Mouse (Mus musculus): ENCODE data around the gene Prss22. TPM values are rescaled to one million over a fixed set of nuclear protein-coding genes. Genes with fewer than 3 reads are reported as not detected.
"Not testable (repeated sequence)": the region's sequence is repeated elsewhere in the genome, so short reads cannot be mapped to it uniquely, and the experiment has no call there.

The Prss22 gene
- polyA plus RNA-seq, 1 experiment from 2014 or later, result not detected

DNA sequence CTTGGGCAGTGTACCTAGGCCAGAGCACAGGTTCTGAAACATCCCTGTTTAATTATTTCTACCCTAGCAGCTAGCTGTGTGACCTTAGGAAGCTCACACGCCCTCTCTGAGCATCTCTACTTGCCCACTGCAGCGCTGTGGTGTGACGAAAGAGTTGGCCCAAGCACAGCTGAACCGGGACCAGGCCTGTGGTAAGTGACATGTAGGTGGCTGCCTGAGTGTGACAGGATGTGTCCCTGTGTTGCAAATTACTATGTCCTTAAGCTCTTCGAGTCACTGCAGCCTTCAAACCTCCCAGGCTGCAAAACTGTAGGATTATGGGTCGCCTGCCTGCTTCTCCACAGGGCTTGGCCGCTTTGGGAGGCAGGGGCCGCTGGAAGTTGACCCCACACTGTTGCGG, 26.6 kb downstream of the Prss22 start:
- no peaks in the 10 kb centered on the region for H3K9me3 ChIP-seq (replicated peaks)
- no peaks in the 10 kb centered on the region for H3K27me3 ChIP-seq
- no peak overlapping the region for H3K4me3 ChIP-seq (replicated peaks)
- no peak overlapping the region for H3K27ac ChIP-seq (replicated peaks)
- no peak overlapping the region for H3K9ac ChIP-seq
- 69% methylated on average over 9 of the region's 9 CpGs for WGBS (ENCODE audit: insufficient replicate concordance)
- no peaks in the 10 kb centered on the region for H3K36me3 ChIP-seq (replicated peaks)
- H3K4me2 ChIP-seq, result no peak overlapping the region
- no peak for ATAC-seq (ENCODE audit: insufficient read depth)
- H3K4me1 ChIP-seq (replicated peaks), result no peaks in the 10 kb centered on the region

DNA sequence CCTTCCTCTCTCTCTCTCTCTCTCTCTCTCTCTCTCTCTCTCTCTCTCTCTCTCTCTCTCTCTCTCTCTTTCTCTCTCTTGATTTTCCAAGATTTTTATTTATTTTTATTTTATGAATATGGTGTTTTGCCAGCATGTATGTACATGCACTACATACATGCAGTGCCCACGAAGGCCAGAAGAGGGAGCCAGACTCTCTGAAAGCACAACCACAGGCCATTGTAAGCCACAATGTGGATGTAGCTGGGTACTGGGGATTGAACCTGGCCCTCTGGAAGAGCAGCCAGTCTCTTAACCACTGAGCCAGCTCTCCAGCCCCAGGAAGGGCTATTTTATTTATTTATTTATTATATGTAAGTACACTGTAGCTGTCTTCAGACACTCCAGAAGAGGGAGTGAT, 28.7 kb downstream of the Prss22 start:
- H3K4me3 ChIP-seq (replicated peaks), result no peak overlapping the region
- H3K4me2 ChIP-seq, result no peak overlapping the region
- no peaks in the 10 kb centered on the region for H3K27me3 ChIP-seq
- no peak for ATAC-seq (ENCODE audit: insufficient read depth)
- no peaks in the 10 kb centered on the region for H3K9me3 ChIP-seq (replicated peaks)
- H3K9ac ChIP-seq, result no peak overlapping the region
- H3K4me1 ChIP-seq (replicated peaks), result no peaks in the 10 kb centered on the region
- no peak overlapping the region for H3K27ac ChIP-seq (replicated peaks)
- no peaks in the 10 kb centered on the region for H3K36me3 ChIP-seq (replicated peaks)
- 0% methylated on average over 1 of the region's 1 CpGs for WGBS (ENCODE audit: insufficient replicate concordance)

DNA sequence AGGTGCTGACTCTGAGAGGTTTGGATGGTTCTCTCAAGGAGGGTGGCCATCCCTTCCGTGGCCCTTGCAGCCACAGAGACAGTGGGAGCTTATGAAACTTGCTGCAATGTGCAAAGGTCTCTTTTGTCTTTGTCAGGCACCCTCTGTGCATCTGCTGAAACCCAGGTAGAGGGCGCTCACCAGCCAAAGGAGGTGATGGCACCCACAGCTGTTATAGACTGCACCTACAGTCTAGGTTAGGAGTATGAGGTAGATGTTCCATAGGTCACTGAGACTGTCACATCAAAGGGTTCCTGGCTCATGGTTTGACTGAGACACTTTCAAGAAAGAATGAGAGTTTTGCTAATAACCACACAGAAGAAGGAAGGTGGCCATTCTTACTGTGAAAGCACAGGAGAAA, 29.1 kb downstream of the Prss22 start:
- Histone ChIP-seq H3K27me3 (no peaks in the 10 kb centered on the region), H3K4me2 (no peak overlapping the region), H3K9ac (no peak overlapping the region), H3K9me3 (replicated peaks) (no peaks in the 10 kb centered on the region), H3K4me3 (replicated peaks) (no peak overlapping the region), H3K36me3 (replicated peaks) (no peaks in the 10 kb centered on the region), H3K27ac (replicated peaks) (no peak overlapping the region), H3K4me1 (replicated peaks) (no peaks in the 10 kb centered on the region)
- ATAC-seq (ENCODE audit: insufficient read depth), result no peak
- WGBS (ENCODE audit: insufficient replicate concordance), result 25% methylated on average over 2 of the region's 2 CpGs

DNA sequence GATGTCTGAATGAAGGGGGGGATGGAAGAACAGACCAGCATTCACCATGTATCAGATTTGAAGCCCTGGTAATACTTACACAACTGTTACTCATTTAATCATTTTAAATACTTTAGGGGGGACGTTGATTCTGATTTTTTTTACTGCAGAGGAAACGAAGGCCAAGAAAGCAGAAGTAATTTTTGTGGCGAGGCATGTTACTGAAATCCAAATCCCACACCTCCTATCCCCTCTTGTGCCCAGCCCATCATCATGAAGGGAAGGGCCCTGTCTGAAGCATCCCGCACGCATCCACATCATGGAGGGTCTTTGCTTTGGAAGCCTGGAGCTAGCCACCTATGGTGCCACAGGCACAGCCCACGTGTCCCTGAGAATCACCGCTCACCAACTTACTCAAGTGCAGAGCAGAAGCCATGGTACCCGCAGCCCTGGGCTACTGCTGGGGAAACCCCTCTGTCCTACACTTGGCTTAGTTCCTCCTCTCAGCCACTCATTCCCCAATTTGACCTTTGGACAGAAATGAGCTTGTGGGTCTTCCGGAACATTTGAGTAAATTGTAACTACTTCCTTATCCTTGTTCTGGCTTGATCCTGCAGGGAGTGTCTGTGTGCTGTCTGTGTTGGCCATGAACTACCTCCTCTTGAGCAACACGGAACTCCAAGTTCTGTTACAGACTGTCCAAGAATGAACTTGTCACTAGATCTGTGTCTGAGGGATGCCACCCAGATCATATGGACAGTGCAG, 31.1 kb downstream of the Prss22 start:
- WGBS (ENCODE audit: insufficient replicate concordance), result 38% methylated on average over 10 of the region's 10 CpGs
- no peak overlapping the region for H3K27ac ChIP-seq (replicated peaks)
- H3K27me3 ChIP-seq, result no peaks in the 10 kb centered on the region
- no peaks in the 10 kb centered on the region for H3K36me3 ChIP-seq (replicated peaks)
- H3K9me3 ChIP-seq (replicated peaks), result no peaks in the 10 kb centered on the region
- H3K4me2 ChIP-seq, result no peak overlapping the region
- peak; percentile 62 for ATAC-seq (ENCODE audit: insufficient read depth)
- no peak overlapping the region for H3K9ac ChIP-seq
- no peak overlapping the region for H3K4me3 ChIP-seq (replicated peaks)
- H3K4me1 ChIP-seq (replicated peaks), result no peaks in the 10 kb centered on the region

DNA sequence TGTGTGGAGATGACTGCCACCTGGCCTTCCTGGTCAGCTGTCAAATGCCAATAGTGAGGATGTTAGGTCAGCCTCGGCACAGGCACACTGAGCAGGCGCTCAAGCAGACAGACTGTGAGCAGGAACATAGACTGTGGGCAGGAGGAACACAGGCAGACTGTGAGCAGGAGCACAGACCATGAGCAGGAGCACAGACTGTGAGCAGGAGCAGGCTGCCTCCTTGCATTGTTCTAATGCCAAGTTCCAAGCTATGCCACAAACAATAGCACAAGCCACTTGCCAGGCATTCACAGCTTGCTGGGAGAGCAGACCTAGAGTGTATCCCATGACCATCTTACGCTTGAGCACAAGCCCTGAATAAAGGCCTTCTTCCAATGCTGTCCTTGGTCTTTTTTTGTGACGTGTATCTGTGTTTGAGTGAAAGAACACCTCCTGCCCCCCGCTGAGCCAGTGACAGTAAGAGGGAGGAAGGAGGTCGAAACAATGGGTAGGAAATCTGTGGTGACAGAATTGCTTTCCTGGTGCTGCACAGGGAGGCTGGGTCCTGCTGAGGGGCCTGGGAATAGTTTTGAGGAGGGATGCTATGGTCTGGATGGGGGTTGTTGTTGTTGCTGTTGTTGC, 32.0 kb downstream of the Prss22 start:
- no peaks in the 10 kb centered on the region for H3K9me3 ChIP-seq (replicated peaks)
- H3K4me2 ChIP-seq, result no peak overlapping the region
- no peak overlapping the region for H3K9ac ChIP-seq
- WGBS (ENCODE audit: insufficient replicate concordance), result 39% methylated on average over 6 of the region's 6 CpGs
- H3K4me3 ChIP-seq (replicated peaks), result no peak overlapping the region
- H3K4me1 ChIP-seq (replicated peaks), result no peaks in the 10 kb centered on the region
- no peak overlapping the region for H3K27ac ChIP-seq (replicated peaks)
- H3K27me3 ChIP-seq, result no peaks in the 10 kb centered on the region
- H3K36me3 ChIP-seq (replicated peaks), result no peaks in the 10 kb centered on the region
- no peak for ATAC-seq (ENCODE audit: insufficient read depth)

DNA sequence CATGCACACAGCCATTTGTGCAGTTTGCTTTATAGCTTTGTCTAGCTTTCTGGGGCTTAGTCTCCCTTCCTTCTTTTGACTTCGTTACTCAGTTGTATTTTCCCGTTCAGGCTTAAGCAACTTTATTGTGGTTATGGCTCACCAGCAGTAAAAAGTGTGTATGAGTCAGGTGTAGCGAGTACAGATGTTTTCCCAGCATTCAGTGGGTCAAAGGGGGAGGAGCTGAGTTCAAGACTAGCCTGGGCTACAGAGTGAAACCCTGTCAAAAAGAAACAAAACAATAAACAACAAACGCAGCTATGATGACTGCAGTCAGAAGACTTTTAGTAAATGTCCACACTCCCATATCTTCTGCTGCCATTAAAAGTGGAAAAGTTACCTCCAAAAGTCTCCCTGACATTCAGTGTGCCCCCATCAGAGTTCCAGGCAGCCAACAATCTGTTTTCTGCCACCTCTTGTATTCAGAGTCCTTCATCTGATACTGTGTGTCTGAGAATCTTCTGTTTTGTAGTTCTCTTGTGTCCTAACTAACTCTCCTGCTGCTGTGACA, 36.3 kb downstream of the Prss22 start:
- no peak overlapping the region for H3K4me3 ChIP-seq (replicated peaks)
- H3K36me3 ChIP-seq (replicated peaks), result no peaks in the 10 kb centered on the region
- WGBS (ENCODE audit: insufficient replicate concordance), result 49% methylated on average over 4 of the region's 4 CpGs
- H3K27ac ChIP-seq (replicated peaks), result no peak overlapping the region
- no peaks in the 10 kb centered on the region for H3K4me1 ChIP-seq (replicated peaks)
- no peak for ATAC-seq (ENCODE audit: insufficient read depth)
- H3K4me2 ChIP-seq, result no peak overlapping the region
- no peak overlapping the region for H3K9ac ChIP-seq
- H3K27me3 ChIP-seq, result peaks cover 6% of the 10 kb centered on the region; the same call in 1 of the 2 replicates
- no peaks in the 10 kb centered on the region for H3K9me3 ChIP-seq (replicated peaks)

DNA sequence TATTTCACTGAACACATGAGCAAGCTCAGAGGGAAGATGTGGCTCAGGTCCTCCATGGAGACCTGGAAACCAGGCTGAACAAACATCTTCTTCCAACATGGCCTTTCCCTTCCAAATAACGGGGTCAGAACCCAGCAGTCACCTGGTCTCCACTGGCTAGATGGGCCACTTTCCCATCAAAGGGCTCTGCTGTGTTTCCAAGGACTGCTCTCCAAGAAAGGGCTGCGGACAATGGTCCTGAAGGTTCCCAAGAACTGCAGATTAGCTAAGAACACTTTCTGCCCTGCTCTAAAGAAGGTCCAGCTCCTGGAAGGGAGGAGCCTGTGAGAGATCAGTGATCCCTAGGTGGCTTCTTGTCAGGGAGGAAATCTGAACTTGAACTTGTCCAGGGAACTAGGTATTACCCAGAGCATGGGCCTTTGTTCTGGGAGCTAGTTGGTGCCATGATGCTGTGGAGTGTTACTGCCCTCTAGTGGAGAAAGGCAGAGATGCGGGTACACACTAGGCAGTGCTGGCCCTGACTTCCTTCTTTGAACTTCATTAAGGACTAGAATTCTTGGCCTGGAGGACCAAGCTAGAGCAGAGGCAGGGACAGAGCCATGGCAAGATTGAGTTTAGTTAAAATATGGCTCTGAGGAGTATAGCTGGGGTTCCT, 37.7 kb downstream of the Prss22 start:
- no peak overlapping the region for H3K27ac ChIP-seq (replicated peaks)
- H3K9ac ChIP-seq, result no peak overlapping the region
- no peak for ATAC-seq (ENCODE audit: insufficient read depth)
- peaks cover 6% of the 10 kb centered on the region; the same call in 1 of the 2 replicates for H3K27me3 ChIP-seq
- H3K36me3 ChIP-seq (replicated peaks), result no peaks in the 10 kb centered on the region
- H3K9me3 ChIP-seq (replicated peaks), result no peaks in the 10 kb centered on the region
- 31% methylated on average over 3 of the region's 3 CpGs for WGBS (ENCODE audit: insufficient replicate concordance)
- no peak overlapping the region for H3K4me2 ChIP-seq
- no peak overlapping the region for H3K4me3 ChIP-seq (replicated peaks)
- no peaks in the 10 kb centered on the region for H3K4me1 ChIP-seq (replicated peaks)

DNA sequence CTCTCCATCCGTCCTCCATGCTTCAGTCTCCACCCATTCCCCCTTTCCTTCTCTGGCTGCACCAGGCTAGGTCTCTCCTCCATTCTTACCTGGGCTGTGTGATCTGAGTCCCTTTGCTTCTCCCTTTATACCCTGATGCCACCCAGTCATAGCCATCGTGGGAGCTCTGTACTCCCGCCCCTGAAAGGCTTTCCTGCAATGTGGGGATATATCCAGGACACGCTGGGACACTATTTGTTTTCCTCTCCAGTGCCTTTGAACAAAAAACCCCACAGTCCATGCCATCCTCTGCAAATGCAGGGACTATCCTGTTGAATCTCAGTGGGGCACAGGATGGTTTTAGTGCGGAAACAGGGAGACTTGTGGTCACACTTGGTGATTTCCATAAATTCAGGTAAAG, 42.7 kb downstream of the Prss22 start, which contains the start of gene Sbpl:
TSS of gene Sbpl (minus strand) at position 101 of the 400 bp plus-strand sequence.
- peaks cover 6% of the 10 kb centered on the region; the same call in 1 of the 2 replicates for H3K27me3 ChIP-seq
- 58% methylated on average over 5 of the region's 5 CpGs for WGBS (ENCODE audit: insufficient replicate concordance)
- H3K27ac ChIP-seq (replicated peaks), result no peak within 1 kb of the TSS
- H3K9ac ChIP-seq, result no peak within 1 kb of the TSS
- no peak for ATAC-seq (ENCODE audit: insufficient read depth)
- H3K9me3 ChIP-seq (replicated peaks), result no peaks in the 10 kb centered on the region
- H3K36me3 ChIP-seq (replicated peaks), result no peaks in the 10 kb centered on the region
- no peak within 1 kb of the TSS for H3K4me3 ChIP-seq (replicated peaks)
- H3K4me2 ChIP-seq, result no peak within 1 kb of the TSS
- H3K4me1 ChIP-seq (replicated peaks), result no peaks in the 10 kb centered on the region

DNA sequence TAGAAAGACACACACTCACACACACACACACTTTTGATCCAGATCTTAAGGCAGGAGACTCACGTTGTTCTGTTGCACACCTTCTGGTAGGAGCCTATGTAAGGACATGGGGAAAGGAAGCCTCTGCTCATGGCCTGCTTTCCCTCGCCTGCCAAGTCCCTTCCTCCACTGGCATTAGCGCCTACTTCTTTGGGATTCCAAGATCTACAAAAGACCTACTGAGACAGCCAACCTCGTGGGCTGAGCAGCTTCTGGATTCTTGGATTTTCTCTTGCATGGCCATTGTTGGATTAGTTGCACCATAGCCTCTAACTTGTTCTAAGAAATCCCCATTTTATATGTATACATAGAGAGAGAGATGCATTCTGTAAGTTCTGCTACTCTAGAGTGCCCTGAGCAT, 47.1 kb downstream of the Prss22 start:
- H3K4me1 ChIP-seq (replicated peaks); H3K27me3 ChIP-seq; H3K4me3 ChIP-seq (replicated peaks); H3K9me3 ChIP-seq (replicated peaks); H3K36me3 ChIP-seq (replicated peaks); H3K9ac ChIP-seq; H3K4me2 ChIP-seq; H3K27ac ChIP-seq (replicated peaks); ATAC-seq (ENCODE audit: insufficient read depth): not testable (repeated sequence)
- 46% methylated on average over 4 of the region's 4 CpGs for WGBS (ENCODE audit: insufficient replicate concordance)

DNA sequence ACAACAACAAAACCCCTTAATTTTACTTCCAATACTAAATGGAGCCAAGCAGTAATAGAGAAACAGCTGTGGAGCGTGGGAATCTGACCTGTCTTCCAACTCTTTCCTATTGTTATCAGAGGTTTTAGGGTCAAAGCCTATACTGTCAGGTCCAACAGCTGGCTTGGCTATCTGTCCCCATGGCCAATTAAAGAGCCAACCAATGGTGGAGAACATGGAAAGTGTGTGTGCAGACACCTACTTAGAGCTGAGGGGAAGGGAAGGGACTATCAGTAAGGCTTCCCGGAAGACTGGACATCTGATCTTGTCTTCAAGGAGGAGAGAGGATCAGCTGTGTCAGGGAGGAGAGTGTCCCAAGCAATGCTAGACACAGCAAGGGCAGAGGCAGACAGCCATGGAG, 48.8 kb downstream of the Prss22 start:
- Histone ChIP-seq H3K4me1 (replicated peaks) (no peaks in the 10 kb centered on the region), H3K4me3 (replicated peaks) (no peak overlapping the region), H3K36me3 (replicated peaks) (no peaks in the 10 kb centered on the region), H3K4me2 (no peak overlapping the region), H3K9me3 (replicated peaks) (no peaks in the 10 kb centered on the region), H3K27me3 (no peaks in the 10 kb centered on the region), H3K27ac (replicated peaks) (no peak overlapping the region), H3K9ac (no peak overlapping the region)
- WGBS (ENCODE audit: insufficient replicate concordance), result 54% methylated on average over 2 of the region's 2 CpGs
- ATAC-seq (ENCODE audit: insufficient read depth), result no peak

DNA sequence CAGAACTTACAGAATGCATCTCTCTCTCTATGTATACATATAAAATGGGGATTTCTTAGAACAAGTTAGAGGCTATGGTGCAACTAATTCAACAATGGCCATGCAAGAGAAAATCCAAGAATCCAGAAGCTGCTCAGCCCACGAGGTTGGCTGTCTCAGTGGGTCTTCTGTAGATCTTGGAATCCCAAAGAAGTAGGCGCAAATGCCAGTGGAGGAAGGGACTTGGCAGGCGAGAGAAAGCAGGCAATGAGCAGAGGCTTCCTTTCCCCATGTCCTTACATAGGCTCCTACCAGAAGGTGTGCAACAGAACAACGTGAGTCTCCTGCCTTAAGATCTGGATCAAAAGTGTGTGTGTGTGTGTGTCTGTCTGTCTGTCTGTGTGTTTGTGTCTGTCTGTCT, 50.4 kb downstream of the Prss22 start:
- not testable (repeated sequence) for H3K9ac ChIP-seq; H3K9me3 ChIP-seq (replicated peaks); H3K4me3 ChIP-seq (replicated peaks); H3K27me3 ChIP-seq; ATAC-seq (ENCODE audit: insufficient read depth); H3K4me1 ChIP-seq (replicated peaks); H3K27ac ChIP-seq (replicated peaks); H3K36me3 ChIP-seq (replicated peaks); H3K4me2 ChIP-seq
- WGBS (ENCODE audit: insufficient replicate concordance), result 49% methylated on average over 4 of the region's 4 CpGs

All from liver, embryonic 15.5 days (tissue).